15 mouse cellular contexts compared by ENCODE assay signal in genomic region chr7:44221601-44222000, GRCm38 (mm10). TPM values are rescaled to one million over a fixed set of nuclear protein-coding genes. Genes with fewer than 3 reads are reported as not detected.
"Had no signal": no experiment of that assay in that cellular context is flagged by ENCODE, and none has a peak within 500 bp of the region (broad histone marks: within the 10 kb centered on the region; RNA-seq: fewer than 3 reads in every experiment).

No protein-coding gene starts in this region.

RNA-seq across cellular contexts. Expression of gene Klk1, which starts 3.6 kb away (rescaled TPM):
- total RNA-seq: megakaryocyte, adult 5-6 weeks; megakaryocyte-erythroid progenitor cell, adult 5-6 weeks had no signal
- polyA plus RNA-seq: lung, embryonic 16.5 days; midbrain, embryonic 10.5 days; midbrain, embryonic 12.5 days; midbrain, embryonic 14.5 days; midbrain, embryonic 16.5 days; myocyte; neural tube, embryonic 11.5 days; neural tube, embryonic 13.5 days; neural tube, embryonic 15.5 days had no signal

RNA-seq across cellular contexts. Expression of gene Klk1b5, which starts 5.9 kb away (rescaled TPM):
- total RNA-seq: megakaryocyte, adult 5-6 weeks; megakaryocyte-erythroid progenitor cell, adult 5-6 weeks had no signal
- polyA plus RNA-seq: liver, embryonic 16.5 days; lung, embryonic 14.5 days; lung, embryonic 16.5 days; midbrain, embryonic 10.5 days; midbrain, embryonic 12.5 days; midbrain, embryonic 14.5 days; midbrain, embryonic 16.5 days; myocyte; neural tube, embryonic 11.5 days; neural tube, embryonic 13.5 days; neural tube, embryonic 15.5 days; thymus, postnatal 0 days had no signal

RNA-seq across cellular contexts. Expression of gene Klk1b4, which starts 14.4 kb away (rescaled TPM):
- total RNA-seq: megakaryocyte, adult 5-6 weeks; megakaryocyte-erythroid progenitor cell, adult 5-6 weeks had no signal
- polyA plus RNA-seq: lung, embryonic 14.5 days; lung, embryonic 16.5 days; midbrain, embryonic 10.5 days; midbrain, embryonic 12.5 days; midbrain, embryonic 14.5 days; midbrain, embryonic 16.5 days; myocyte; neural tube, embryonic 11.5 days; neural tube, embryonic 13.5 days; neural tube, embryonic 15.5 days had no signal

RNA-seq across cellular contexts. Expression of gene Gm36864, which starts 14.4 kb away (rescaled TPM):
- total RNA-seq: megakaryocyte, adult 5-6 weeks; megakaryocyte-erythroid progenitor cell, adult 5-6 weeks had no signal
- polyA plus RNA-seq: liver, embryonic 16.5 days; lung, embryonic 14.5 days; lung, embryonic 16.5 days; midbrain, embryonic 12.5 days; midbrain, embryonic 14.5 days; midbrain, embryonic 16.5 days; myocyte; neural tube, embryonic 11.5 days; neural tube, embryonic 13.5 days; neural tube, embryonic 15.5 days; spleen, adult 2 months; thymus, postnatal 0 days had no signal

RNA-seq across cellular contexts. Expression of gene Klk1b3, which starts 23.6 kb away (rescaled TPM):
- total RNA-seq: megakaryocyte, adult 5-6 weeks; megakaryocyte-erythroid progenitor cell, adult 5-6 weeks had no signal
- polyA plus RNA-seq: liver, embryonic 16.5 days; lung, embryonic 14.5 days; lung, embryonic 16.5 days; midbrain, embryonic 10.5 days; midbrain, embryonic 12.5 days; midbrain, embryonic 14.5 days; midbrain, embryonic 16.5 days; myocyte; neural tube, embryonic 11.5 days; neural tube, embryonic 13.5 days; neural tube, embryonic 15.5 days had no signal
